Mouse (Mus musculus): Measurements from ENCODE around the gene Pde11a. TPM values are rescaled to one million over a fixed set of nuclear protein-coding genes. Genes with fewer than 3 reads are reported as not detected.

The Pde11a gene
- polyA plus RNA-seq, 1 experiment from 2014 or later, result 0.12 TPM

DNA sequence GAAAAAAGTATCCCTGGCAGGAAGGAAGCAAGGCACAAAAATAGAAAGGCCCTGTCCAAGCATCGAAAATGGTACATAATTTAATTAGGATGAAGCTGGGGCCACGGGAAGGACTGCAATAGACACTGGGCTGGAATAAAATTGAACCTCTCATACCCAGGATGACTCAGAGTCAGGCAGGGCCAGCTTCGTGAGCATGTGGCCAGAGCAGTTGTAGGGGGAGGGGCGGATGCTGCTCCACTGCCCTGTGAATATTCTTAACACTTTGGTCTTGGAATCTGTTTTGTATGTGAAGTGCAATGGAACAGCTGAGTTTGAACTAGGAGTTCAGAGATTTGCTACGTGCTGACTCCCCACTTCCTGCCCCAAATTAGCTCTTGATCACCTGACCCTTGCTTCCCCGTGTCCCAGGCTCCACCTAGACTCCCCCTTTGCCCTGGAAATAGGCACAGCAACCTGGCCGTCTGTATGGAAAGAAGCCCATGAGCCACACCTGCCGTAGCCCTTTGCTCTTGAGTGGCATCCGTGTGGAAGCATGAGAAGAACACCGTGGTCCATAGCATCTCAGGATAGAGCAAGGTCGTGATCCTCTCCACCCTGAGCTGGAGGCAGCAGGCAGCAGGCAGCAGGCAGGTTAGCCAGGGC is 6.3 kb downstream of the Pde11a start:
- WGBS, result 65% methylated on average over 11 of the region's 11 CpGs
- no peaks in the 10 kb centered on the region for H3K9me3 ChIP-seq (ENCODE audit: control insufficient read depth, low read depth, low read length)
- no peaks in the 10 kb centered on the region for H3K27me3 ChIP-seq (ENCODE audit: control insufficient read depth, insufficient read depth, low read length)
- no peaks in the 10 kb centered on the region for H3K36me3 ChIP-seq (ENCODE audit: control insufficient read depth, insufficient read depth, low read length)
- ATAC-seq (ENCODE audit: insufficient number of reproducible peaks, insufficient read depth, low FRiP score, low read depth), result no peak
- no peak overlapping the region for H3K27ac ChIP-seq (ENCODE audit: low read length)
- H3K9ac ChIP-seq (replicated peaks; ENCODE audit: low read depth, low read length), result no peak overlapping the region
- H3K4me1 ChIP-seq (ENCODE audit: control insufficient read depth, insufficient read depth, low read length), result no peaks in the 10 kb centered on the region
- no peak overlapping the region for H3K4me2 ChIP-seq (replicated peaks; ENCODE audit: low read depth, low read length)
- H3K4me3 ChIP-seq (ENCODE audit: low read depth, low read length), result no peak overlapping the region

DNA sequence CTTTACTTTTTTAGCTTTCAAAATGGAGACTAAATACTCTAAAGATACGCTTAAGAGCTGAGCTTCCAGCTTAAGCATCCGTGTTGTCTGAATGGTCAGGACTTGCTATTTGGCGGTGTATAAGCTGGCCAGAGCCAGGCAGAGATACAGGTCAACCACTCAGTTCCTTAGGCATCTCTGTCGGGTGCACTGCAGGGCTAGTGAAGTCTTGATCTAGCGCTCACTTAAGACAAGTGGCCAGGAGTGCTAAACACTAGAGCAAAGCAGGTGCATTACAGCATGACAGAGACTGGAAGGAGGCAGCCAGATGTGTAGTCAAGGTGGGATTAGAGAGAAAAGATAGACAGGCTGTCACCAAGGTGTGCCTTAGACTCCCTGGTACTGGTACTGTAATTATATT is 8.5 kb downstream of the Pde11a start:
- WGBS, result 83% methylated on average over 5 of the region's 5 CpGs
- ATAC-seq (ENCODE audit: insufficient number of reproducible peaks, insufficient read depth, low FRiP score, low read depth), result no peak

DNA sequence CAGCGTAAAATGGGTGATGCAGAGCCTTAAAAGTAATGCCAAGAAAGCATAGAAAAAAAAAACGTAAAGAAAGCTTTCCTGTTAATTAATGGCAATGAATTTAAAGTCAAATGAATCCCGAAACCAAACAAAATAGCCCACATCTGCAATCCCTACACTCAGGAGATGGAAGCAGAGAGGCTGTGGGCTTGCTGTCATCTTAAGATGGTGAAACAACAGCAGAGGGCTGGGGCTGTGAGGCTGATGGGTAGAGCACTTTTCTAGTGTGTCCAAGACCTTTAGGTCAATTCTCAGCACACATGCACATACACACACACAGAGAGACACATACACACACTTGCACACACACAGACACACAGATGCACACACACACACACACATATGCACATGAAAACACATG is 12.4 kb downstream of the Pde11a start:
- Histone ChIP-seq H3K9ac (replicated peaks; ENCODE audit: low read depth, low read length) (no peak overlapping the region), H3K9me3 (ENCODE audit: control insufficient read depth, low read depth, low read length) (no peaks in the 10 kb centered on the region), H3K4me3 (ENCODE audit: low read depth, low read length) (no peak overlapping the region), H3K4me1 (ENCODE audit: control insufficient read depth, insufficient read depth, low read length) (no peaks in the 10 kb centered on the region), H3K36me3 (ENCODE audit: control insufficient read depth, insufficient read depth, low read length) (no peaks in the 10 kb centered on the region), H3K27ac (ENCODE audit: low read length) (no peak overlapping the region), H3K27me3 (ENCODE audit: control insufficient read depth, insufficient read depth, low read length) (no peaks in the 10 kb centered on the region), H3K4me2 (replicated peaks; ENCODE audit: low read depth, low read length) (no peak overlapping the region)
- 83% methylated on average over 3 of the region's 3 CpGs for WGBS
- ATAC-seq (ENCODE audit: insufficient number of reproducible peaks, insufficient read depth, low FRiP score, low read depth), result no peak

More for the DNA sequence above, 8.5 kb downstream of the Pde11a start:
- H3K9ac ChIP-seq (replicated peaks; ENCODE audit: low read depth, low read length), result no peak overlapping the region
- no peak overlapping the region for H3K4me3 ChIP-seq (ENCODE audit: low read depth, low read length)
- no peak overlapping the region for H3K4me2 ChIP-seq (replicated peaks; ENCODE audit: low read depth, low read length)
- H3K36me3 ChIP-seq (ENCODE audit: control insufficient read depth, insufficient read depth, low read length), result no peaks in the 10 kb centered on the region
- H3K27me3 ChIP-seq (ENCODE audit: control insufficient read depth, insufficient read depth, low read length), result no peaks in the 10 kb centered on the region
- H3K4me1 ChIP-seq (ENCODE audit: control insufficient read depth, insufficient read depth, low read length), result no peaks in the 10 kb centered on the region
- H3K27ac ChIP-seq (ENCODE audit: low read length), result no peak overlapping the region
- no peaks in the 10 kb centered on the region for H3K9me3 ChIP-seq (ENCODE audit: control insufficient read depth, low read depth, low read length)

DNA sequence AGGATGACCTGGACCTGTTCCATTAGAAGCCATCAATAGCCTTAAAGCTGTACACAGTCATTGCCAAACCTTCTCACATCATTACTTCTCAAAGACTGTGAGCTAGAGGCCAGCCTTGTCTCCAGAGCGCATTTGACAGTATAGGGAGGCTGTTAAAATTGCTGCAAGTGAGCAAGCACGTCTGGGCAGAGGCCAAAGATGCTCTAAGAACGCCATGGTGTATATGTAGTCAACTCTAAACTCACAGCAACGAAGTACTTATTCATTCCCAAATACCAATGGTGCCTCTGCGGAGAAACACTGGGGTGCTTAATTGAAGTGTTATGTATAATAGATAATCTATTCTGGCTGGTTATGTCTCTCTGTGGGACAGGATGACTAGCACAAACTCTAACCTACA is 14.1 kb downstream of the Pde11a start:
- Histone ChIP-seq H3K27me3 (ENCODE audit: control insufficient read depth, insufficient read depth, low read length) (no peaks in the 10 kb centered on the region), H3K4me2 (replicated peaks; ENCODE audit: low read depth, low read length) (no peak overlapping the region), H3K9me3 (ENCODE audit: control insufficient read depth, low read depth, low read length) (no peaks in the 10 kb centered on the region), H3K9ac (replicated peaks; ENCODE audit: low read depth, low read length) (no peak overlapping the region), H3K4me1 (ENCODE audit: control insufficient read depth, insufficient read depth, low read length) (no peaks in the 10 kb centered on the region), H3K4me3 (ENCODE audit: low read depth, low read length) (no peak overlapping the region), H3K27ac (ENCODE audit: low read length) (no peak overlapping the region), H3K36me3 (ENCODE audit: control insufficient read depth, insufficient read depth, low read length) (no peaks in the 10 kb centered on the region)
- no peak for ATAC-seq (ENCODE audit: insufficient number of reproducible peaks, insufficient read depth, low FRiP score, low read depth)
- WGBS, result 86% methylated on average over 5 of the region's 5 CpGs

DNA sequence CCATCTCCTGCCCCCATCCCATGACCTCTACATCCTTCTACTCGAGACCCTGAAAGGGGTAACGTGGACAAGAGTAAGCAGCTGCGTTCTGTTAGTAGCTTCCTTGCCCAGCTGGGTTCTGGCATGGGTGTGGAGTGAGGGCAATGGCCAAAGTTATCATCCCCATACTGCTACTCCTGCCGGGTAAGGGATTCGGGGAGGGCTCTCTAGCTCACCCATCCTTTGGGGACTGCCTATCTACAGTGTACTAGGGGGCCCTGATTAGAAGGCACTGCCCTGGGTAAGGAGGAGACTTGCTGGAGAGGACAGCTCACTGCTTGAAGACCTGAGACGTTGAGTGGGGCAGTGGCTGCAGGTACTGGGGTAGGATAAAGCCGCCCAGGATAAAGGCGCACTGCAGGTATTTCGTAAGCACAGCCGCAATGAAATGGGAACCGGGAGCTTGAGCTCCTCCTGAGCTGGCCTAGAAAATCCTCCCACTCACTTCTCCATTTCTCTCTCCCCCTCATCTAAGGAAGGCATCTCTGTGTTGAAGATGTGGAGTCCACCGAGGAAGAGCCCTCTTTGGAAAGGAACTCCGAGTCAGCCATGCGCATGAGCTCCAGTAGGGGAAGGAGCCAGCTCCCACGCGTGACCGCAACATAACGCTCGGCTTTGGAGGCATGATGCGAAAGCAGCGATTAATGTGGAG is 15.2 kb downstream of the Pde11a start:
- Histone ChIP-seq H3K27me3 (ENCODE audit: control insufficient read depth, insufficient read depth, low read length) (no peaks in the 10 kb centered on the region), H3K4me3 (ENCODE audit: low read depth, low read length) (no peak overlapping the region), H3K4me1 (ENCODE audit: control insufficient read depth, insufficient read depth, low read length) (no peaks in the 10 kb centered on the region), H3K9me3 (ENCODE audit: control insufficient read depth, low read depth, low read length) (no peaks in the 10 kb centered on the region), H3K27ac (ENCODE audit: low read length) (no peak overlapping the region), H3K36me3 (ENCODE audit: control insufficient read depth, insufficient read depth, low read length) (no peaks in the 10 kb centered on the region), H3K9ac (replicated peaks; ENCODE audit: low read depth, low read length) (no peak overlapping the region), H3K4me2 (replicated peaks; ENCODE audit: low read depth, low read length) (no peak overlapping the region)
- ATAC-seq (ENCODE audit: insufficient number of reproducible peaks, insufficient read depth, low FRiP score, low read depth), result no peak
- 82% methylated on average over 21 of the region's 21 CpGs for WGBS

DNA sequence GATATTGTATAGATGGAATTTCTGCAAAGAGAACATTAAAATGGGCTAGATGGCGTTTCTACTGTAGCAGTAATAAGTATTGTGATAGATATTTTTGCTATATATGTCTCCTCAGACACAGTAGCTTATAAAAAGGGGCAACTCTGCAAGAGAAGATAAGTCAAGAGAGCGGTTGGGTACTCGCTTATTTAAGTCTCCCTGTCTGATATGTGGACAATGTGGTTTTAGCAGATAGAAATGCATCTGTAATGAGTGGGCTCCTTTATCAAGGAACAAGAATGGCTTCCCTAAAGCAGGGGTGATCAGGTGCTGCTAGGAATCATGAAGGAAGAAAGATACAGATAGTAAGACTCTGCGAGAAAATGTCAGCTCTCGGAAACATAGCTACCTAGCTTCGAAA is 18.2 kb downstream of the Pde11a start:
- H3K4me3 ChIP-seq (ENCODE audit: low read depth, low read length), result no peak overlapping the region
- ATAC-seq (ENCODE audit: insufficient number of reproducible peaks, insufficient read depth, low FRiP score, low read depth), result no peak
- H3K27ac ChIP-seq (ENCODE audit: low read length), result no peak overlapping the region
- H3K27me3 ChIP-seq (ENCODE audit: control insufficient read depth, insufficient read depth, low read length), result no peaks in the 10 kb centered on the region
- H3K9ac ChIP-seq (replicated peaks; ENCODE audit: low read depth, low read length), result no peak overlapping the region
- 89% methylated on average over 6 of the region's 6 CpGs for WGBS
- no peaks in the 10 kb centered on the region for H3K9me3 ChIP-seq (ENCODE audit: control insufficient read depth, low read depth, low read length)
- no peak overlapping the region for H3K4me2 ChIP-seq (replicated peaks; ENCODE audit: low read depth, low read length)
- H3K36me3 ChIP-seq (ENCODE audit: control insufficient read depth, insufficient read depth, low read length), result no peaks in the 10 kb centered on the region
- H3K4me1 ChIP-seq (ENCODE audit: control insufficient read depth, insufficient read depth, low read length), result no peaks in the 10 kb centered on the region

DNA sequence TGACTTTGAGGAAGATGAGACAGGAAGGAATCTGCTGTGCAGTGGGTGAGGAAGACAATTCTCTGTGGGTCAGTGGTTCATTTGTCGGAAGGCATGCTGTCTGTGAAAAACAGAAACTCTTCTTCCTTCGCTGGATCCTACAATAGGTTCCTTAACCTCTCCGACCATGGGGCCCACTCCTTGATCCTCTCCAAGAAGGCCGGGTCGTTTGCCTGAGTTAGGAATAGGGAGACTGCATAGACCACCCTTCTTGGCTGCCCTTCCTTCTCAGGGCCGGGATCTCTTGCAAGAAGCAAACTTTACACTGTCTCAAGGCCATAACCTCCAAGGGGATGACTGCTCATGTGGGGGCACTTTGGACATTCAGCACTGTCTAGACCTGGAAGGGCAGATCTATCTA is 19.3 kb downstream of the Pde11a start:
- 84% methylated on average over 6 of the region's 6 CpGs for WGBS
- Histone ChIP-seq H3K4me3 (ENCODE audit: low read depth, low read length) (no peak overlapping the region), H3K9ac (replicated peaks; ENCODE audit: low read depth, low read length) (no peak overlapping the region), H3K4me1 (ENCODE audit: control insufficient read depth, insufficient read depth, low read length) (no peaks in the 10 kb centered on the region), H3K27ac (ENCODE audit: low read length) (no peak overlapping the region), H3K27me3 (ENCODE audit: control insufficient read depth, insufficient read depth, low read length) (no peaks in the 10 kb centered on the region), H3K9me3 (ENCODE audit: control insufficient read depth, low read depth, low read length) (no peaks in the 10 kb centered on the region), H3K36me3 (ENCODE audit: control insufficient read depth, insufficient read depth, low read length) (no peaks in the 10 kb centered on the region), H3K4me2 (replicated peaks; ENCODE audit: low read depth, low read length) (no peak overlapping the region)
- no peak for ATAC-seq (ENCODE audit: insufficient number of reproducible peaks, insufficient read depth, low FRiP score, low read depth)

DNA sequence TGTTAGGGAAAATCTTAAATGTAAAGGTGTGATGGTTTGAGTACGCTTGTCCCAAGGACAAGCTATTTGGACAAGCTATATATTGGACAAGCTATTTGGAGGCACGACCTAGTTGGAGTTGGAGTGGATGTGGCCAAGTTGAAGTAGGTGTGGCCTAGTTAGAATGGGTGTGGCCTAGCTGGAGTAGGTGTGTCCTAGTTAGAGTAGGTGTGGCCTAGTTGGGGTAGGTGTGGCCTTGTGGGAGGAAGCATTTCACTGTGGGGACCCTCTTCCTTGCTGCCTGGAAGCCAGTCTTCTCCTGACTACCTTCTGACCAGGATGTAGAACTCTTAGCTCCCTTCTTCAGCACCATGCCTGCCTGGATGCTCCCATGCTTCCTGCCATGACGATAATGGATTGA is 50.9 kb downstream of the Pde11a start:
- H3K9ac ChIP-seq (replicated peaks; ENCODE audit: low read depth, low read length), result no peak overlapping the region
- H3K27ac ChIP-seq (ENCODE audit: low read length), result no peak overlapping the region
- 94% methylated on average over 3 of the region's 3 CpGs for WGBS
- H3K27me3 ChIP-seq (ENCODE audit: control insufficient read depth, insufficient read depth, low read length), result no peaks in the 10 kb centered on the region
- H3K4me1 ChIP-seq (ENCODE audit: control insufficient read depth, insufficient read depth, low read length), result no peaks in the 10 kb centered on the region
- H3K36me3 ChIP-seq (ENCODE audit: control insufficient read depth, insufficient read depth, low read length), result no peaks in the 10 kb centered on the region
- H3K4me3 ChIP-seq (ENCODE audit: low read depth, low read length), result no peak overlapping the region
- H3K4me2 ChIP-seq (replicated peaks; ENCODE audit: low read depth, low read length), result no peak overlapping the region
- H3K9me3 ChIP-seq (ENCODE audit: control insufficient read depth, low read depth, low read length), result no peaks in the 10 kb centered on the region
- no peak for ATAC-seq (ENCODE audit: insufficient number of reproducible peaks, insufficient read depth, low FRiP score, low read depth)

DNA sequence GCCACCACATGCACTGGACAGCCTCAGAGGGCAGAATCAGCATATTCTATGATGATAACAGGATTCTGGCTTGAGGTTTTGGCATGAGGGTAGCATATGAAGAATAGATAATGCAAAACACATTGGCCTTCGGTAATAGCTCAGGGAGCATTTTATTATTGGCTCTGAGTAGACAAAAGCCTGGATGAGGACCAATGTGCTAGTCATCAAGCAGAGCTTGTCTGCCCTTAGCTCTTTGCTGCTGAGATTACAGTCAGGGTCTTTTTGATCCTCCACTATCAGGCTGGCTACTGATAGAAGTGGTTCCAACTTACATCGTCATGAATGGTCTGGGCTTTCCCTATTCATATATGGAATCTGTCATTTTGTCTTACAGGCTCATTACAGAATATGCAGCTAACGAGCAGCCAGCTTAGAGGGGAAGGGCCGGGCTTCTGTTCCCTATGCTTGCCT is 52.3 kb downstream of the Pde11a start:
- Histone ChIP-seq H3K36me3 (ENCODE audit: control insufficient read depth, insufficient read depth, low read length) (no peaks in the 10 kb centered on the region), H3K4me2 (replicated peaks; ENCODE audit: low read depth, low read length) (no peak overlapping the region), H3K4me3 (ENCODE audit: low read depth, low read length) (no peak overlapping the region), H3K9ac (replicated peaks; ENCODE audit: low read depth, low read length) (no peak overlapping the region), H3K27me3 (ENCODE audit: control insufficient read depth, insufficient read depth, low read length) (no peaks in the 10 kb centered on the region), H3K9me3 (ENCODE audit: control insufficient read depth, low read depth, low read length) (no peaks in the 10 kb centered on the region), H3K4me1 (ENCODE audit: control insufficient read depth, insufficient read depth, low read length) (no peaks in the 10 kb centered on the region), H3K27ac (ENCODE audit: low read length) (no peak overlapping the region)
- 80% methylated on average over 4 of the region's 4 CpGs for WGBS
- ATAC-seq (ENCODE audit: insufficient number of reproducible peaks, insufficient read depth, low FRiP score, low read depth), result no peak

All from stomach, embryonic 14.5 days (tissue).